Mouse (Mus musculus) CH12.LX (cell line): ENCODE measurements around the gene Olfr747. TPM values are rescaled to one million over a fixed set of nuclear protein-coding genes. Genes with fewer than 3 reads are reported as not detected.
"Not testable (repeated sequence)": the region's sequence is repeated elsewhere in the genome, so short reads cannot be mapped to it uniquely, and the experiment has no call there.

Experiments used
- DNase-seq: peaks from one replicate; pipeline ENCODE4 v3.0.0-alpha.2; 2013; ENCODE audit errors: extremely low read depth
- H3K27ac ChIP-seq: 2 replicates; pipeline ENCODE4 v1.5.1; 2012; ENCODE audit warnings: low read depth, mild to moderate bottlenecking, control low read depth, moderate library complexity; ENCODE audit not compliant: insufficient read depth
- H3K27me3 ChIP-seq: replicated peaks from 2 replicates; pipeline ENCODE3; 2012; ENCODE audit warnings: inconsistent platforms
- H3K36me3 ChIP-seq, 2 experiments: replicated peaks in 1 of 2; 2 replicates each; pipeline versions ENCODE3 to v1.6.1; 2012; ENCODE audit warnings: inconsistent platforms in 1 of 2, low read length in 1 of 2, mild to moderate bottlenecking in 1 of 2, mixed read lengths in 1 of 2, moderate library complexity in 1 of 2; ENCODE audit not compliant: control insufficient read depth in 1 of 2, insufficient read depth in 1 of 2
- H3K4me1 ChIP-seq, 2 experiments: 2 replicates each; pipeline ENCODE4 v1.6.1; 2012; ENCODE audit warnings: inconsistent platforms in 1 of 2, moderate library complexity in 1 of 2; ENCODE audit not compliant: insufficient read depth in 2 of 2, control insufficient read depth in 1 of 2
- H3K4me2 ChIP-seq: 2 replicates; pipeline ENCODE4 v1.6.1; 2012; ENCODE audit warnings: low read depth, mild to moderate bottlenecking, control low read depth; ENCODE audit not compliant: poor library complexity, insufficient read depth, severe bottlenecking
- H3K4me3 ChIP-seq, 3 experiments: fragments of 150-350 bp in 1 of 3; sonication (generic) in 1 of 3; replicated peaks in 1 of 3; 2 replicates each; pipeline versions ENCODE3 to v1.5.1; 2011 to 2012; ENCODE audit warnings: low read depth in 2 of 3, low read length in 2 of 3, mild to moderate bottlenecking in 2 of 3, moderate library complexity in 2 of 3, control low read depth in 1 of 3, improper control_type of control experiment in 1 of 3, inconsistent platforms in 1 of 3, mixed read lengths in 1 of 3; ENCODE audit not compliant: poor library complexity in 1 of 3
- H3K79me2 ChIP-seq: replicated peaks from 2 replicates; pipeline ENCODE4 v1.6.1; 2012; ENCODE audit warnings: mild to moderate bottlenecking, moderate library complexity; ENCODE audit not compliant: control insufficient read depth, poor library complexity, insufficient read depth, severe bottlenecking; ENCODE audit errors: extremely low read depth
- H3K9ac ChIP-seq: 2 replicates; pipeline ENCODE4 v1.6.1; 2012; ENCODE audit warnings: low read depth, mild to moderate bottlenecking, control low read depth, moderate library complexity; ENCODE audit not compliant: insufficient read depth
- H3K9me3 ChIP-seq: replicated peaks from 2 replicates; pipeline ENCODE3; 2012; ENCODE audit warnings: low read length, inconsistent platforms, mixed read lengths
- CTCF ChIP-seq, 2 experiments: IDR thresholded peaks in 1 of 2; conservative IDR thresholded peaks in 1 of 2; 2 replicates each; pipeline ENCODE4 v1.5.1; 2011 to 2012; ENCODE audit warnings: low read depth in 2 of 2, low read length in 2 of 2, improper control_type of control experiment in 1 of 2, inconsistent platforms in 1 of 2, mild to moderate bottlenecking in 1 of 2, moderate library complexity in 1 of 2
- E2F4 ChIP-seq: IDR thresholded peaks from 2 replicates; pipeline ENCODE4 v1.6.1; 2011; ENCODE audit warnings: low read depth, low read length, improper control_type of control experiment; ENCODE audit not compliant: insufficient replicate concordance
- ELF1 ChIP-seq: IDR thresholded peaks from 2 replicates; pipeline ENCODE4 v1.6.1; 2014; ENCODE audit warnings: low read depth, mild to moderate bottlenecking, inconsistent platforms, low read length, improper control_type of control experiment
- GABPA ChIP-seq: IDR thresholded peaks from 2 replicates; pipeline ENCODE4 v1.6.1; 2012; ENCODE audit warnings: low read depth, low read length, improper control_type of control experiment, inconsistent platforms; ENCODE audit not compliant: insufficient replicate concordance
- JUN ChIP-seq: IDR thresholded peaks from 2 replicates; pipeline ENCODE4 v1.6.1; 2011; ENCODE audit warnings: low read depth, mild to moderate bottlenecking, low read length, improper control_type of control experiment, moderate library complexity; ENCODE audit not compliant: insufficient read depth
- JUND ChIP-seq: conservative IDR thresholded peaks from 2 replicates; pipeline ENCODE4 v1.6.1; 2011; ENCODE audit warnings: low read depth, low read length, improper control_type of control experiment
- MEF2A ChIP-seq: IDR thresholded peaks from 2 replicates; pipeline ENCODE4 v1.6.1; 2014; ENCODE audit warnings: low read depth, mild to moderate bottlenecking, inconsistent platforms, low read length, improper control_type of control experiment, borderline replicate concordance
- MYC ChIP-seq: IDR thresholded peaks from 2 replicates; pipeline ENCODE4 v1.6.1; 2011; ENCODE audit warnings: low read depth, mild to moderate bottlenecking, improper control_type of control experiment, low read length
- NELFE ChIP-seq: IDR thresholded peaks from 2 replicates; pipeline ENCODE4 v1.6.1; 2011; ENCODE audit warnings: low read depth, low read length, improper control_type of control experiment
- POLR2A ChIP-seq: IDR thresholded peaks from 2 replicates; pipeline ENCODE4 v1.6.1; 2011; ENCODE audit warnings: low read depth, mild to moderate bottlenecking, improper control_type of control experiment, low read length
- RCOR1 ChIP-seq: conservative IDR thresholded peaks from 2 replicates; pipeline ENCODE4 v1.6.1; 2012; ENCODE audit warnings: low read depth, mild to moderate bottlenecking, inconsistent platforms, low read length, improper control_type of control experiment
- USF2 ChIP-seq: conservative IDR thresholded peaks from 2 replicates; pipeline ENCODE4 v1.6.1; 2011; ENCODE audit warnings: low read depth, low read length, improper control_type of control experiment
- ZMIZ1 ChIP-seq: IDR thresholded peaks from 2 replicates; pipeline ENCODE4 v1.6.1; 2012; ENCODE audit warnings: low read depth, mild to moderate bottlenecking, inconsistent platforms, low read length, improper control_type of control experiment
- dilution Hi-C: fragments of 300-500 bp; cut with MboI; formaldehyde crosslinking; loops from 2 replicates; pipeline ENCODE4 v1.14.3; 2020; ENCODE audit warnings: low sequenced_read_pairs; ENCODE audit not compliant: extremely low pct_unique_long_range_greater_than_20kb, extremely low pct_ligation_motif_present
- in situ Hi-C: fragments of 300-500 bp; cut with MboI; formaldehyde crosslinking; loops from 3 replicates; pipeline ENCODE4 v1.14.3; 2019; ENCODE audit warnings: low sequenced_read_pairs, low pct_ligation_motif_present, low pct_unique_long_range_greater_than_20kb, mixed read lengths
- polyA plus RNA-seq: library from polyadenylated mRNA; unstranded; fragments of >175 nt; gene quantifications from 2 replicates; pipeline ENCODE4 v1.2.1, GENCODE M21; 2012; ENCODE audit warnings: low read depth; ENCODE audit not compliant: insufficient read length
- total RNA-seq, 2 experiments: library from RNA; depleted of rRNA; stranded (reverse); fragments of 300-350 nt in 1 of 2; fragments of >200 nt in 1 of 2; gene quantifications; 2 replicates each; pipeline ENCODE4 v1.2.3; 2012 to 2014

Gene Olfr747
- total and polyA plus RNA-seq, 3 experiments = not detected

DNA sequence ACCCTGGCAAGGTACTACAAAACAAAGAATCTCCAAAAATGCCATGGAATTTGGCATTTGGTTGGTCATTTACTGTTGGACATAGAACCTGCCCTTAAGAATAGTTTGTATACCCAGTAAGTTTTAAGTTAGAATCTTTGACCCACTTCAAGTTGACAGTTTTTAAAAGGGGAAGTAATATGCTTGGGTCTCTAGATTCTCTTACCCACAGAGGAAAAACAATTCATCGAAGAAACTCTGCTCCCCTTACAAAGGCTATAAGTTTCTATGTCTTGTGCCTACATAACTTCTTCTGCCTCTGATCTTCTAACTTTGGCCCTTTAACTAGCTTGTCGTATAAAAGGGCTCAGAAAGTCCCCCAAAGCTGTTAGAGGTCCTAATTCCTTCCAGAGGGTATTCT, 47.3 kb upstream of the Olfr747 start:
- H3K9ac ChIP-seq = no peak overlapping the region
- TF ChIP-seq RCOR1 = no peak
- no peak for TF ChIP-seq POLR2A
- TF ChIP-seq GABPA = no peak
- TF ChIP-seq E2F4 = no peak
- TF ChIP-seq ZMIZ1 = no peak
- no peak for TF ChIP-seq MYC
- no peak for TF ChIP-seq MEF2A
- TF ChIP-seq ELF1 = no peak
- no peaks in the 10 kb centered on the region for H3K9me3 ChIP-seq
- H3K4me3 ChIP-seq = no peak overlapping the region
- dilution Hi-C loops = no loop called here
- no peaks in the 10 kb centered on the region for H3K36me3 ChIP-seq
- no peaks in the 10 kb centered on the region for H3K79me2 ChIP-seq
- in situ Hi-C loops = no loop called here
- no peak overlapping the region for H3K4me2 ChIP-seq
- no peak for DNase-seq
- H3K27me3 ChIP-seq = peaks cover 9% of the 10 kb centered on the region
- H3K27ac ChIP-seq = no peak overlapping the region
- H3K4me1 ChIP-seq = no peaks in the 10 kb centered on the region

- H3K9me3 ChIP-seq, H3K4me2 ChIP-seq, H3K4me3 ChIP-seq, H3K9ac ChIP-seq, in situ Hi-C loops, H3K4me1 ChIP-seq, H3K36me3 ChIP-seq, dilution Hi-C loops, H3K27ac ChIP-seq, H3K79me2 ChIP-seq, H3K27me3 ChIP-seq, DNase-seq: not testable (repeated sequence)
Observed at GRCm38 (mm10) chr14:50722371-50722770, 29.4 kb upstream of the Olfr747 start.

DNA sequence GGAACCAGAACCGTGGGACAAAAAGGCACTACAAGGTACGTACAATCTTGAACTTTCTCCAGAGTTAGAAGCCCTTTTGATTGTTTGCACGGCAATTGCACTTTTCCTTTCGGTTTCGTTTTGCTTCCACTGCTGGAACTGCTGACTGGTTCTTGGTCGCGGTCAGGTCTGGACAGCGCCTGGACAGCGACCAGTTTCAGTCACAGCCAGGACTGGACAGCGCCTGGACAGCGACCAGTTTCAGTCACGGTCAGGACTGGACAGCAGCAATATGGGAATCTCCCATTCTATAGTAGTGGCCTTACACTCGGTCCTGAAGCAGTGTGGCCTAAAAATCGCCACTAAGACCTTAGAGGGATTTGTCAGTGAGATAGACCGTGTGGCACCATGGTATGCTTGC, 26.9 kb upstream of the Olfr747 start:
- dilution Hi-C loops, H3K4me2 ChIP-seq: not testable (repeated sequence)

GRCm38 (mm10) chr14:50707073-50707472, 14.1 kb upstream of the Olfr747 start, which contains the start of gene Olfr748:
Gene Olfr748 (plus strand): TSS chr14:50707373.
- H3K4me2 ChIP-seq = no peak within 1 kb of the TSS
- TF ChIP-seq JUND (no peak), NELFE (no peak), JUN (no peak), USF2 (no peak), CTCF (conservative IDR thresholded peaks at IDR 0.05 in 1 of 2, IDR thresholded peaks at IDR 0.05 in 1 of 2; ENCODE audit: low read depth in 2 of 2, low read length in 2 of 2) (no peak)
- dilution Hi-C loops (no loop called here), in situ Hi-C loops (no loop called here)
- H3K9ac ChIP-seq = no peak within 1 kb of the TSS
- no peak within 1 kb of the TSS for H3K4me3 ChIP-seq
- no peak for DNase-seq
- H3K27ac ChIP-seq = no peak within 1 kb of the TSS
- no peaks in the 10 kb centered on the region for H3K9me3 ChIP-seq
- peaks cover 4% of the 10 kb centered on the region for H3K27me3 ChIP-seq
- no peaks in the 10 kb centered on the region for H3K4me1 ChIP-seq
- H3K79me2 ChIP-seq = no peaks in the 10 kb centered on the region
- no peaks in the 10 kb centered on the region for H3K36me3 ChIP-seq

More for the DNA sequence above, 26.9 kb upstream of the Olfr747 start:
- H3K27me3 ChIP-seq, H3K9ac ChIP-seq, H3K4me3 ChIP-seq, H3K79me2 ChIP-seq, H3K27ac ChIP-seq, in situ Hi-C loops, H3K4me1 ChIP-seq, DNase-seq, H3K36me3 ChIP-seq, H3K9me3 ChIP-seq: not testable (repeated sequence)
